Mouse (Mus musculus): ENCODE measurements around the gene Olfr469. TPM values are rescaled to one million over a fixed set of nuclear protein-coding genes. Genes with fewer than 3 reads are reported as not detected.

The Olfr469 gene
- not detected in 2 replicates for polyA plus RNA-seq (2012; rRNA removed; ENCODE audit: low replicate concordance)

GRCm38 (mm10) chr7:107825441-107825840, at the start of gene Olfr469:
Olfr469 (minus strand) TSS chr7:107825541.

GRCm38 (mm10) chr7:107847390-107847789, 22.0 kb upstream of the Olfr469 start, which contains the start of gene Olfr470:
Olfr470 (minus strand) TSS chr7:107847490.

GRCm38 (mm10) chr7:107811963-107812362, 13.4 kb downstream of the Olfr469 start, which contains the start of gene Olfr467:
Olfr467 (plus strand) TSS chr7:107812263.

GRCm38 (mm10) chr7:107801108-107801507, 24.2 kb downstream of the Olfr469 start, which contains the start of gene Ovch2:
Ovch2 (minus strand) TSS chr7:107801208.

Other genes with a start within 250 kb of the Olfr469 start
- 6.8 and 10.5 TPM in 2 replicates for gene Ppfibp2, start 230.3 kb downstream of the Olfr469 start, polyA plus RNA-seq (2012; rRNA removed; ENCODE audit: low replicate concordance)
- not detected in 2 replicates for gene 5330417H12Rik, start 200.4 kb downstream of the Olfr469 start, polyA plus RNA-seq (2012; rRNA removed; ENCODE audit: low replicate concordance)
- gene Cyb5r2, start 67.5 kb downstream of the Olfr469 start, polyA plus RNA-seq (2012; rRNA removed; ENCODE audit: low replicate concordance): 0.17 and 0.76 TPM in 2 replicates
- gene Ovch2, start 24.3 kb downstream of the Olfr469 start, polyA plus RNA-seq (2012; rRNA removed; ENCODE audit: low replicate concordance): 0.33 TPM in 1 of 2 replicates, not detected in the other
- gene Olfr467, start 13.3 kb downstream of the Olfr469 start, polyA plus RNA-seq (2012; rRNA removed; ENCODE audit: low replicate concordance): not detected in 2 replicates
- not detected in 2 replicates for gene Olfr470, start 21.9 kb upstream of the Olfr469 start, polyA plus RNA-seq (2012; rRNA removed; ENCODE audit: low replicate concordance)
- not detected in 2 replicates for gene Olfr472, start 72.4 kb upstream of the Olfr469 start, polyA plus RNA-seq (2012; rRNA removed; ENCODE audit: low replicate concordance)
- gene Olfr473, start 104.9 kb upstream of the Olfr469 start, polyA plus RNA-seq (2012; rRNA removed; ENCODE audit: low replicate concordance): not detected in 2 replicates
- gene Olfr474, start 129.1 kb upstream of the Olfr469 start, polyA plus RNA-seq (2012; rRNA removed; ENCODE audit: low replicate concordance): not detected in 2 replicates
- gene Olfr476, start 139.3 kb upstream of the Olfr469 start, polyA plus RNA-seq (2012; rRNA removed; ENCODE audit: low replicate concordance): not detected in 2 replicates
- not detected in 2 replicates for gene Olfr477, start 161.2 kb upstream of the Olfr469 start, polyA plus RNA-seq (2012; rRNA removed; ENCODE audit: low replicate concordance)
- gene Olfr478, start 208.4 kb upstream of the Olfr469 start, polyA plus RNA-seq (2012; rRNA removed; ENCODE audit: low replicate concordance): not detected in 2 replicates
- not detected in 2 replicates for gene Olfr479, start 225.2 kb upstream of the Olfr469 start, polyA plus RNA-seq (2012; rRNA removed; ENCODE audit: low replicate concordance)
- not detected in 2 replicates for gene Olfr480, start 241.8 kb upstream of the Olfr469 start, polyA plus RNA-seq (2012; rRNA removed; ENCODE audit: low replicate concordance)

Measured in subcutaneous adipose tissue, adult 2 months (tissue).